Mouse (Mus musculus): Measurements from ENCODE around the gene Evi5. TPM values are rescaled to one million over a fixed set of nuclear protein-coding genes. Genes with fewer than 3 reads are reported as not detected.

The Evi5 gene
- polyA plus RNA-seq, 1 experiment = 6.8 TPM

- no peaks in the 10 kb centered on the region for H3K36me3 ChIP-seq (ENCODE audit: control insufficient read depth, insufficient read depth)
- H3K79me2 ChIP-seq (ENCODE audit: control insufficient read depth, insufficient read depth) = peaks cover 44% of the 10 kb centered on the region
- H3K27me3 ChIP-seq (ENCODE audit: control insufficient read depth, insufficient read depth, insufficient read length) = no peaks in the 10 kb centered on the region
- peak overlapping the region; percentile 82 for H3ac ChIP-seq (ENCODE audit: control insufficient read depth, insufficient read length, low read depth)
- H3K4me3 ChIP-seq (ENCODE audit: insufficient read depth, poor library complexity, severe bottlenecking) = peak overlapping the region; percentile 57
- peaks cover 37% of the 10 kb centered on the region for H3K79me3 ChIP-seq (ENCODE audit: low read depth)
- TF ChIP-seq CEBPB (IDR thresholded peaks at IDR 0.05; ENCODE audit: low read depth) (no peak), FOSL1 (IDR thresholded peaks at IDR 0.05; ENCODE audit: insufficient read depth, low read length, poor library complexity, severe bottlenecking) (no peak), USF1 (IDR thresholded peaks at IDR 0.05; ENCODE audit: low read depth) (no peak), CTCF (IDR thresholded peaks at IDR 0.05; ENCODE audit: control insufficient read depth, insufficient read depth, insufficient read length) (no peak), MAX (IDR thresholded peaks at IDR 0.05) (no peak), MYOG (IDR thresholded peaks at IDR 0.05; ENCODE audit: control insufficient read depth, extremely low read depth, insufficient read length) (no peak)
Observed at GRCm38 (mm10) chr5:107868905-107869424, 5.9 kb downstream of the Evi5 start.

GRCm38 (mm10) chr5:107867970-107868904 lies 6.7 kb downstream of the Evi5 start:
- H3K4me3 ChIP-seq (ENCODE audit: insufficient read depth, poor library complexity, severe bottlenecking) = peak overlapping the region; percentile 57
- peaks cover 52% of the 10 kb centered on the region for H3K79me2 ChIP-seq (ENCODE audit: control insufficient read depth, insufficient read depth)
- H3K36me3 ChIP-seq (ENCODE audit: control insufficient read depth, insufficient read depth) = no peaks in the 10 kb centered on the region
- H3K79me3 ChIP-seq (ENCODE audit: low read depth) = peaks cover 44% of the 10 kb centered on the region
- peak overlapping the region; percentile 82 for H3ac ChIP-seq (ENCODE audit: control insufficient read depth, insufficient read length, low read depth)
- no peaks in the 10 kb centered on the region for H3K27me3 ChIP-seq (ENCODE audit: control insufficient read depth, insufficient read depth, insufficient read length)
- TF ChIP-seq MYOD1 (IDR thresholded peaks at IDR 0.05; ENCODE audit: control insufficient read depth, insufficient read length, low read depth) (no peak), MAX (IDR thresholded peaks at IDR 0.05) (no peak), CEBPB (IDR thresholded peaks at IDR 0.05; ENCODE audit: low read depth) (no peak), MYOG (IDR thresholded peaks at IDR 0.05; ENCODE audit: control insufficient read depth, extremely low read depth, insufficient read length) (no peak), USF1 (IDR thresholded peaks at IDR 0.05; ENCODE audit: low read depth) (no peak), CTCF (IDR thresholded peaks at IDR 0.05; ENCODE audit: control insufficient read depth, insufficient read depth, insufficient read length) (no peak), FOSL1 (IDR thresholded peaks at IDR 0.05; ENCODE audit: insufficient read depth, low read length, poor library complexity, severe bottlenecking) (no peak)

- Histone ChIP-seq H3K4me3 (ENCODE audit: insufficient read depth, poor library complexity, severe bottlenecking) (no peak overlapping the region), H3K79me3 (ENCODE audit: low read depth) (peaks cover 61% of the 10 kb centered on the region), H3K36me3 (ENCODE audit: control insufficient read depth, insufficient read depth) (no peaks in the 10 kb centered on the region), H3K79me2 (ENCODE audit: control insufficient read depth, insufficient read depth) (peaks cover 70% of the 10 kb centered on the region), H3K27me3 (ENCODE audit: control insufficient read depth, insufficient read depth, insufficient read length) (no peaks in the 10 kb centered on the region), H3ac (ENCODE audit: control insufficient read depth, insufficient read length, low read depth) (no peak overlapping the region)
- TF ChIP-seq MYOD1 (IDR thresholded peaks at IDR 0.05; ENCODE audit: control insufficient read depth, insufficient read length, low read depth) (no peak), CTCF (IDR thresholded peaks at IDR 0.05; ENCODE audit: control insufficient read depth, insufficient read depth, insufficient read length) (no peak), FOSL1 (IDR thresholded peaks at IDR 0.05; ENCODE audit: insufficient read depth, low read length, poor library complexity, severe bottlenecking) (no peak), MYOG (IDR thresholded peaks at IDR 0.05; ENCODE audit: control insufficient read depth, extremely low read depth, insufficient read length) (no peak), CEBPB (IDR thresholded peaks at IDR 0.05; ENCODE audit: low read depth) (no peak), MAX (IDR thresholded peaks at IDR 0.05) (no peak), USF1 (IDR thresholded peaks at IDR 0.05; ENCODE audit: low read depth) (no peak)
Observed at GRCm38 (mm10) chr5:107866127-107867126, 8.5 kb downstream of the Evi5 start.

GRCm38 (mm10) chr5:107863971-107864370 lies 10.9 kb downstream of the Evi5 start:
- Histone ChIP-seq H3K27me3 (ENCODE audit: control insufficient read depth, insufficient read depth, insufficient read length) (no peaks in the 10 kb centered on the region), H3K79me3 (ENCODE audit: low read depth) (peaks cover 78% of the 10 kb centered on the region), H3ac (ENCODE audit: control insufficient read depth, insufficient read length, low read depth) (no peak overlapping the region), H3K79me2 (ENCODE audit: control insufficient read depth, insufficient read depth) (peaks cover 94% of the 10 kb centered on the region), H3K4me3 (ENCODE audit: insufficient read depth, poor library complexity, severe bottlenecking) (no peak overlapping the region), H3K36me3 (ENCODE audit: control insufficient read depth, insufficient read depth) (no peaks in the 10 kb centered on the region)
- TF ChIP-seq MYOD1 (IDR thresholded peaks at IDR 0.05; ENCODE audit: control insufficient read depth, insufficient read length, low read depth) (no peak), MYOG (IDR thresholded peaks at IDR 0.05; ENCODE audit: control insufficient read depth, extremely low read depth, insufficient read length) (no peak), USF1 (IDR thresholded peaks at IDR 0.05; ENCODE audit: low read depth) (no peak), CEBPB (IDR thresholded peaks at IDR 0.05; ENCODE audit: low read depth) (no peak), CTCF (IDR thresholded peaks at IDR 0.05; ENCODE audit: control insufficient read depth, insufficient read depth, insufficient read length) (no peak), FOSL1 (IDR thresholded peaks at IDR 0.05; ENCODE audit: insufficient read depth, low read length, poor library complexity, severe bottlenecking) (no peak), MAX (IDR thresholded peaks at IDR 0.05) (no peak)

GRCm38 (mm10) chr5:107858963-107859362 lies 15.9 kb downstream of the Evi5 start:
- no peak overlapping the region for H3K4me3 ChIP-seq (ENCODE audit: insufficient read depth, poor library complexity, severe bottlenecking)
- no peak overlapping the region for H3ac ChIP-seq (ENCODE audit: control insufficient read depth, insufficient read length, low read depth)
- H3K36me3 ChIP-seq (ENCODE audit: control insufficient read depth, insufficient read depth) = no peaks in the 10 kb centered on the region
- H3K79me2 ChIP-seq (ENCODE audit: control insufficient read depth, insufficient read depth) = peaks cover 93% of the 10 kb centered on the region
- no peaks in the 10 kb centered on the region for H3K27me3 ChIP-seq (ENCODE audit: control insufficient read depth, insufficient read depth, insufficient read length)
- TF ChIP-seq CTCF (IDR thresholded peaks at IDR 0.05; ENCODE audit: control insufficient read depth, insufficient read depth, insufficient read length) (peak; percentile 12), MYOG (IDR thresholded peaks at IDR 0.05; ENCODE audit: control insufficient read depth, extremely low read depth, insufficient read length) (no peak)
- peaks cover 54% of the 10 kb centered on the region for H3K79me3 ChIP-seq (ENCODE audit: low read depth)
